Mouse (Mus musculus) spleen, adult 2 months (tissue): ENCODE results near the gene Ptp4a2.

Experiments used
- CTCF ChIP-seq: fragments of 200-500 bp; IDR thresholded peaks from 2 replicates; pipeline ENCODE4 v1.5.1; 2011; ENCODE audit warnings: mild to moderate bottlenecking, inconsistent platforms; ENCODE audit not compliant: insufficient read depth, insufficient read length, insufficient replicate concordance; ENCODE audit errors: extremely low read depth
- POLR2A ChIP-seq: fragments of 200-500 bp; IDR thresholded peaks from 2 replicates; pipeline ENCODE4 v1.6.1; 2011; ENCODE audit warnings: low read depth, low read length, inconsistent platforms

GRCm38 (mm10) chr4:129862357-129862756 is 51.3 kb downstream of the Ptp4a2 start:
- TF ChIP-seq CTCF (no peak), POLR2A (no peak)
